Mouse (Mus musculus) midbrain, embryonic 15.5 days (tissue): Measurements from ENCODE around the gene Tenm2. TPM values are rescaled to one million over a fixed set of nuclear protein-coding genes. Genes with fewer than 3 reads are reported as not detected.

Source experiments
- ATAC-seq: fragments of 200-750 bp; cut with Nextera tagmentation; replicated peaks from 2 replicates; pipeline ENCODE4 v1.8.0; 2017; ENCODE audit warnings: moderate TSS enrichment
- H3K27ac ChIP-seq: fragments of 300-500 bp; sonication (generic); 2 replicates; pipeline ENCODE4 v1.5.1; 2015; ENCODE audit warnings: mild to moderate bottlenecking, inconsistent platforms
- H3K27me3 ChIP-seq: fragments of 300-500 bp; sonication (generic); replicated peaks from 2 replicates; pipeline ENCODE4 v1.6.1; 2015; ENCODE audit warnings: inconsistent platforms
- H3K36me3 ChIP-seq: fragments of 300-500 bp; sonication (generic); replicated peaks from 2 replicates; pipeline ENCODE4 v1.6.1; 2015; ENCODE audit warnings: inconsistent platforms
- H3K4me1 ChIP-seq: fragments of 300-500 bp; sonication (generic); 2 replicates; pipeline ENCODE4 v1.6.1; 2015; ENCODE audit warnings: inconsistent platforms
- H3K4me2 ChIP-seq: fragments of 300-500 bp; sonication (generic); 2 replicates; pipeline ENCODE4 v1.6.1; 2015; ENCODE audit warnings: inconsistent platforms, mild to moderate bottlenecking, moderate library complexity
- H3K4me3 ChIP-seq: fragments of 300-500 bp; sonication (generic); 2 replicates; pipeline ENCODE4 v1.5.1; 2015; ENCODE audit warnings: mild to moderate bottlenecking, inconsistent platforms
- H3K9ac ChIP-seq: fragments of 300-500 bp; sonication (generic); 2 replicates; pipeline ENCODE4 v1.6.1; 2015; ENCODE audit warnings: mild to moderate bottlenecking, inconsistent platforms
- H3K9me3 ChIP-seq: fragments of 300-500 bp; sonication (generic); 2 replicates; pipeline ENCODE4 v1.6.1; 2016; ENCODE audit warnings: inconsistent platforms
- WGBS: fragments of 180-500 bp; shearing (Covaris S2); methylation state at CpG from one replicate; pipeline ENCODE4 v1.1.7; 2015; ENCODE audit warnings: mixed read lengths; 5-methylcytosine and 5-hydroxymethylcytosine counted together
- polyA plus RNA-seq: library from polyadenylated mRNA; unstranded; fragments of >200 nt; fragmentation: Nextera tagmentation; extraction: Ambion mirVana; gene quantifications from 2 replicates; pipeline ENCODE4 v1.2.1, GENCODE M21; 2015

The Tenm2 gene
- polyA plus RNA-seq, 1 experiment from 2014 or later, result 92.1 TPM

DNA sequence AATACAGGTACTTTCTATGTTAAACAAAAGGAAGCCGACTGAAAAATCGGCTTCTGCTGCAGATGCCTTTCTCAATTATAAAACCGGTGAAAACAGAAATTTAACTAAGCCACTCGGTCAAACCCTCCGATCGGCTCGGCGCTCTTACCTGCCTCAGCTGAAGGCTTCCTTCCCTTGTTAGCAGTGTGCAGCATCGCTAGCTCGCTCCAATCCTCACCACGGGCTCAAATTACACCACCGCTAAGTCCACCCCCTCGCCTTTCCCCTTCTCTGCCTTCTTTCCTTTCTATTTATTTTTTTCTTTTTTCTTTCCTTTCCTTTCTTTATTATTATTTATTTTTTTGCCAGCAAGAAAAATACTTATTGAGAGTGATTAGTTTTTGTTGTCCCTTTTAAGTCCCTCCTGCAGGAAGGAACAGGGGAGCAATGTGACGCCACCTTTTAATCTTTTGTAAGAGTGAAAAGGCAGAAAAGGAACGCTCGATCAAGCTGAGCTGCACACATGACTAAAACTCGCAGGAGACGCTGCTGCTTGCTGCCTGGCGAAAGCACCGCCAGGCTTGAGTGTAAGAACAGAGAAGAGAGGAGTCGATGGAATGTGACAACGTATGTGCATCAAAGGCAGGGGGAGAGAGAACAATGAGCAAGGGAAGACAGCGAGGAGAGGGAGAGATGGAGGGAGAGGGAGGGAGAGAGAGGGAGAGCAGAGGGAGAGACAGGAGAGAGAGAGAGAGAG, 558.3 kb downstream of the Tenm2 start:
- H3K4me3 ChIP-seq, result peak overlapping the region; percentile 51
- peak; percentile 92 for ATAC-seq
- no peaks in the 10 kb centered on the region for H3K36me3 ChIP-seq
- WGBS, result 0% methylated on average over 23 of the region's 23 CpGs
- H3K4me1 ChIP-seq, result peaks cover 36% of the 10 kb centered on the region
- no peaks in the 10 kb centered on the region for H3K27me3 ChIP-seq
- no peaks in the 10 kb centered on the region for H3K9me3 ChIP-seq
- peak overlapping the region; percentile 97 for H3K27ac ChIP-seq
- H3K4me2 ChIP-seq, result peak overlapping the region; percentile 54
- H3K9ac ChIP-seq, result peak overlapping the region; percentile 67

DNA sequence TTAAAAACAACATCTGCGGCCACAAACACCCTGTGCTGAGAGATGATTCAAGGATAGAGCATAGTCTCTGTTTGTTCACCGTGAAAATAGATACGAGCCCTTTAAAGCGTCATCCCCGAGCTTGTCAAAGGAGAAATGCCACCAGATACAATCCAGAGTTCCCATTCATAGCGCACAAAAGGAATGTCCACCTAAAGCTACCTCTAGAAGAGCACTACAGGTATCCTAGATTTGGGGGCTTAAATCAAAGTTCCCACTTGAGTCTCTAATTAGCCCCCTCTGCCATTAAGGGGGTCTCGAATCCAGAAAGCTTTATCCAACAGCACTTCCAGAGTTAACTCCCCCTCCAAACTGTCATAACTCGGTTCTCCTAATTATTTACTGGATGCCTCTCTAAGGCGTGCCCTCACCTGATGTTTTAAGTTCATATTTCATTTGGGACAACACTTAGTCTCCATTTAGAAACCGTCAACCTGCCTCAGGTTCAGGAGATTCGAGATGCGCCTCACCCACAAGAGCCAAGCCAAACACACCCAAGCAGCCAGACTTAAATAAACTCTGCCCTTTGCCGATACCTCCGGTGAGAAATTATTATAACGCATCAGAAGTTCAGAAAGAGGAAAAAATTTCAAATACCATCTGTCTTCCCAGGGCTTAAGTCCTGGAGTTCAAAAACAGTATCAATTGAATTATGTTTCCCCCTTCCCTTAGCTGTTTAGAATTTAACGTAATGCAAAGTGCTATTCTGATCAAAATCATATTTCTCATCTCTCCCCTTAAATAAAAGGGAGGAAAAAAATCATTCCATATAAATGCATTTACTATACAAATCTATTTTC, 559.1 kb downstream of the Tenm2 start:
- no peak; the same call in 1 of the 2 replicates for ATAC-seq
- Histone ChIP-seq H3K9me3 (no peaks in the 10 kb centered on the region), H3K27ac (peak overlapping the region; percentile 97), H3K27me3 (no peaks in the 10 kb centered on the region), H3K9ac (peak overlapping the region; percentile 67), H3K4me1 (peaks cover 43% of the 10 kb centered on the region), H3K4me2 (peak overlapping the region; percentile 54), H3K36me3 (no peaks in the 10 kb centered on the region), H3K4me3 (peak overlapping the region; percentile 51)
- 13% methylated on average over 16 of the region's 16 CpGs for WGBS

DNA sequence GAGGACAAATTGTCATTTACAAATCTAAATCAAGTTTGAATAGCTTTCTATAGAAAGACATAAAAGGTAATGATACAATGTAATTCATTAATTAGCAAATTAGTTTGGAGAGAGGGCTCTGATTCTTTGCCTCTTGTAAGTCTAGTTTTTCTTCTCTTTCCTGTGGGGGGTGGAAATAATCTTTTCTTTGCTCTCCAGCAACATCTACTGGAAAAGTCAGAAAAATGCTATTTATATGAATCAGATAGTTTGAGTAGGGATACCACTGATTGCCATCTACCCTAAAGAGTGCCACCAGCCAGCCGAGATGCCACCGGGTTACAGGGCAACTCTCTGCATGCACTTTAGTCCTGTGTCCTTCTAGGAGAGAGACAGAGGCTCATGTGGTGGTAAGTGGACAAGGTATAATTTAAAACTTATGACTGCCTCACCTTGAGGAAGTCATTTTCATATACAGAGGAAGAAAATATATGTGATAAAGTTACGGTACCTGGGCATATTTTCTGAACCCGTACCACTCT, 560.8 kb downstream of the Tenm2 start:
- WGBS, result 77% methylated on average over 4 of the region's 4 CpGs
- H3K4me2 ChIP-seq, result peak overlapping the region; percentile 54
- peak overlapping the region; percentile 97 for H3K27ac ChIP-seq
- H3K27me3 ChIP-seq, result no peaks in the 10 kb centered on the region
- no peaks in the 10 kb centered on the region for H3K9me3 ChIP-seq
- H3K36me3 ChIP-seq, result no peaks in the 10 kb centered on the region
- no peak for ATAC-seq
- peak overlapping the region; percentile 51 for H3K4me3 ChIP-seq
- peak overlapping the region; percentile 22; the same call in 1 of the 2 replicates for H3K9ac ChIP-seq
- peaks cover 45% of the 10 kb centered on the region for H3K4me1 ChIP-seq

DNA sequence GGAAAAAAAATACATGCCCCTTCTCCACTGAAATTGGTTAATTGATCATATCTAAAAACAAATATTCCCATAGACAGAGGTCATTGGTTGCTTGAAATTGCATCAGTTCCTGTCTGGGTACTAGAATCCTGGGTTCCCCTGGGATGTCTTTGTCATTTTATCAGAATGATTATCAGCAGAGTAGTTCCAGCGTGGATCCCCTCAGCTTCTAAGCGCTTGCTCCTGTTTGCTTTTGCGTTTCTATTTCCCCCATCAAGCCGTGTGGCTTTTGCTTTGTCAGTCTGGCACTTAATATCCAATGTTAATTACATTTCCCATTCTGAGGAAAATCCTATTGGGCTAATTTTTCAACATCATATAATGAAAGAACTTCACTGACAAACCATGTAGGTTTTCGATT, 561.6 kb downstream of the Tenm2 start:
- Histone ChIP-seq H3K9me3 (no peaks in the 10 kb centered on the region), H3K4me1 (peaks cover 37% of the 10 kb centered on the region), H3K36me3 (no peaks in the 10 kb centered on the region), H3K27ac (no peak overlapping the region; the same call in 1 of the 2 replicates), H3K27me3 (no peaks in the 10 kb centered on the region), H3K4me3 (peak overlapping the region; percentile 13), H3K4me2 (peak overlapping the region; percentile 54), H3K9ac (0 out of 2 replicates have a peak overlapping the region, but pooled peaks have one; percentile 20)
- 34% methylated on average over 5 of the region's 5 CpGs for WGBS
- ATAC-seq, result no peak

DNA sequence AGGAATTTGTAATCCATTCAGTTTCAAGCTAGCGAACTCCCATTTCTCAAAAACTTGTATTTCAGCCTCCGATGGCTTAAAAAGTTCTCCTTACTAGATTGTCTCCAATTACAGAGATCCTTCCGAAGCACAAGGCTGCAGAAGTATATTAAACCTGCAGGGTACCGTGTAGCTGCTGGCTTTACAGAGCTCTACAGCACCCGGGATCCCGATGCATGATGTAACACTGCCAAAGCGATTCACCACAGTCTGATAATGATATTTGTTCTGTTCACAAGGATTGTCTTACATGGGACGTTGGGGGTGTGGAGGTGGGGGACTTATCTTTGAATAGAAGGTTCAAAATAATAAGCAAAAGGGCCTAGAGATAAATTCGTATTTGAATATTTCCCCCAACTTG, 564.6 kb downstream of the Tenm2 start:
- H3K4me1 ChIP-seq, result peaks cover 30% of the 10 kb centered on the region
- no peak overlapping the region for H3K9ac ChIP-seq
- H3K36me3 ChIP-seq, result no peaks in the 10 kb centered on the region
- H3K9me3 ChIP-seq, result no peaks in the 10 kb centered on the region
- 50% methylated on average over 9 of the region's 9 CpGs for WGBS
- no peak overlapping the region for H3K27ac ChIP-seq
- H3K4me2 ChIP-seq, result peak overlapping the region; percentile 4; the same call in 1 of the 2 replicates
- no peak overlapping the region for H3K4me3 ChIP-seq
- ATAC-seq, result peak; percentile 62; the same call in 1 of the 2 replicates
- H3K27me3 ChIP-seq, result no peaks in the 10 kb centered on the region

DNA sequence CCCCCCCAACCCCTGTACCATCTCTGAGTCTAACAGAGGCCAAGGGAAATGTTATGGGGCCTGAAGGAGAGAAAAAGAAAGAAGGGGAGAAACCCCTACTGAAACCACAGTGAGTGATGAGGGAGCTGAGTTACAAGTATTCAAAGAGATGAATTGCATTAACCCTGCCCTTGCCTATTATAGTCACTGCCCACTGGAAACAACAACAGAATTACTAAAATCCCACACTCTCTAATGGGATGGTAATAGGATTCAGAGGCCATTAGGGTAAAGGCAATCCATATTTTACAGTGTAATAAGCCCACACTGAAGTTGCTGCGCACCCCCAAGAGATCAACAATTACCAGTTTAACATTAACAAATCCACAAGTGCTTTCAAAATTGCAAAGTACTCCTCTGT, 571.7 kb downstream of the Tenm2 start:
- Histone ChIP-seq H3K4me2 (no peak overlapping the region), H3K4me1 (peaks cover 22% of the 10 kb centered on the region), H3K27me3 (no peaks in the 10 kb centered on the region), H3K9me3 (no peaks in the 10 kb centered on the region), H3K27ac (no peak overlapping the region), H3K9ac (no peak overlapping the region), H3K4me3 (no peak overlapping the region), H3K36me3 (no peaks in the 10 kb centered on the region)
- no peak for ATAC-seq
- WGBS, result 64% methylated on average over 1 of the region's 1 CpGs

DNA sequence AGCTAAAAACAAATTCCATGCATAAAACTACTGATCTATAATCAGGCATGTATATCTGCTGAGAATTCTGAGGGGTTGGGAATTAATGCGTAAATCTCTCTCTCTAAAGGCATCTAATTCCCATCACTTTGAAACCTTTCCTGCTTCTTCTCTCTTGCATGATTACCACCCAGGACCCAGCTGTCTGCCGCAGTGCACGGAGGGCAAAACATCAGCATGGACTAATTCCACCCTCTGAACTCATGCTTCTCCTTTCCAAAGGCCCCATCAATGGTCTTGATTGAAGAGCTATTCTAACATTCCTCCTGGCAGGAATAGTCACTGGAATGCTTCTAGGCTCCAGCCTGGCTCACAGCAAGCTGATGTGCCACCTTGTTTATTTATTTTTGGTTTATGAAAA, 572.2 kb downstream of the Tenm2 start:
- ATAC-seq, result no peak
- 42% methylated on average over 3 of the region's 3 CpGs for WGBS
- Histone ChIP-seq H3K4me2 (no peak overlapping the region), H3K9me3 (no peaks in the 10 kb centered on the region), H3K4me3 (no peak overlapping the region), H3K27me3 (no peaks in the 10 kb centered on the region), H3K36me3 (no peaks in the 10 kb centered on the region), H3K4me1 (peaks cover 22% of the 10 kb centered on the region), H3K27ac (no peak overlapping the region), H3K9ac (no peak overlapping the region)

DNA sequence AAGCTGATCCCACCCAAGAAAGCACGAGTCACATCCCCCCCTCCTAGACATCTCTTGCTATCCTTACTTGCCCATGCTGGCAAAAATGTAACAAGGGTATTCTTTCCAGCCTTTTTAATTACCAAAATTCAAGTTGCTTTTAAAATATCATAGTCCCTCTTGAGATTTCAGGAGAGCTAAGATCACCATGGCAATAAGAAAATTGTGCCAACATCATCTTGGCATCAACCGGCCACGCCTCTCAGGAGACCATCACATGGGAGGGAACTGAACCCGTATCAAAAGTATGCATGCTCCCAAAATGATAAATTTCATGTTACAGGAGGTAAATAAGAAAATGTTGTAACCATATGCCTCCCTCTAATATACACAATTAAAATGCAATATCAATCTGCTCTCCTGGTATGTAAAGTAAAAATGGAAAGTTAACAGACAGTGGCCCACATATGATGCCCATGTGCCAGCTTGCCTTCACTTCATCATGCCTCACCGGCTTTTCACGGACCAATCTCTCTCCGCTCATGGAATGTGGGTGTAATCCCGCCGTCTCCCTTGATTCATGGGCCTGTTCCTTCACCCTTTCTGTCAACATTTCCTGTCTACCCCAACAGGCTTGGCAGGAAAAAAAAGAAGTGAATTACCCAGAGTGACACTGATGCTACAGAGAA, 582.0 kb downstream of the Tenm2 start:
- no peak overlapping the region for H3K4me2 ChIP-seq
- no peak overlapping the region for H3K4me3 ChIP-seq
- no peaks in the 10 kb centered on the region for H3K27me3 ChIP-seq
- H3K27ac ChIP-seq, result no peak overlapping the region
- H3K9me3 ChIP-seq, result no peaks in the 10 kb centered on the region
- 74% methylated on average over 9 of the region's 9 CpGs for WGBS
- H3K4me1 ChIP-seq, result peaks cover 12% of the 10 kb centered on the region; the same call in 1 of the 2 replicates
- H3K36me3 ChIP-seq, result no peaks in the 10 kb centered on the region
- H3K9ac ChIP-seq, result no peak overlapping the region
- no peak for ATAC-seq

DNA sequence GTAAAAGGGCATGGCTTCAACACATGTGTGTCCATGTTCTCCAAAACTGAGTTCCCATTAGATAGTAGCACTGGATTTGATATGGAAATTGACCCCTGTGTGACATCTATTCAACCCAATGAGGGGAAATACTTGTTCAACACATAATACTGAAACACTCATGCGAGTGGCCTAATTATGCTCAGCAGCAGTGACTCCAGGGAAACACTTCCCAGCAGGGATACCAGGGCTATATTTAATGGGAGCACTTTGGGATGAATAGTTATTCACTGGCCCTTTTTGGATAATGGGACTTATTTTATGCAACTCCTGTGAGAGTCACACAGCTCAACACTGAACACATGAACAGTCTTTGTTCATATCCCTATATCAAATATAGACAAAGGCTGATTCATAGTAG, 588.6 kb downstream of the Tenm2 start:
- Histone ChIP-seq H3K27me3 (no peaks in the 10 kb centered on the region), H3K27ac (no peak overlapping the region), H3K4me2 (no peak overlapping the region), H3K4me1 (0 out of 2 replicates have a peak, but pooled peaks cover 7% of the 10 kb centered on the region), H3K4me3 (no peak overlapping the region), H3K36me3 (no peaks in the 10 kb centered on the region), H3K9ac (no peak overlapping the region), H3K9me3 (no peaks in the 10 kb centered on the region)
- ATAC-seq, result no peak
- 48% methylated on average over 1 of the region's 1 CpGs for WGBS

DNA sequence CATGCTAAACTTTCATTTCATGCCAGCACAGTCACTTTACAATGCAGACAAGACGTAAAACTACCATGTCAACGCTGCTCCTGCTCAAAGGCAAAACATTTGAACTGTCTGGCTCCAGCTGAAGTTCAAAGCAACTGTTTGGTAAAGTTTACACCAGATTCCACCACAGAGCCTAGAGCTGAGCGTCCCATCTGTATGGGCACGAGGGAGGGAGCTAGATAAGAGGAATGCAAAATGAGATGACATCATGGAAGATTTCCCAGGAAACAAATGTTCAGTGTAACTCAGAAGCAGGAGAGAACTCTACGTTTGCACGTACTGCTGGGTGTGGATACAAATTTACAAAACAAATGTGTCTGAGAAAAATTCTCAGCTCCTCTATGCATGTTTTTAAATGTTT, 600.7 kb downstream of the Tenm2 start:
- no peak for ATAC-seq

DNA sequence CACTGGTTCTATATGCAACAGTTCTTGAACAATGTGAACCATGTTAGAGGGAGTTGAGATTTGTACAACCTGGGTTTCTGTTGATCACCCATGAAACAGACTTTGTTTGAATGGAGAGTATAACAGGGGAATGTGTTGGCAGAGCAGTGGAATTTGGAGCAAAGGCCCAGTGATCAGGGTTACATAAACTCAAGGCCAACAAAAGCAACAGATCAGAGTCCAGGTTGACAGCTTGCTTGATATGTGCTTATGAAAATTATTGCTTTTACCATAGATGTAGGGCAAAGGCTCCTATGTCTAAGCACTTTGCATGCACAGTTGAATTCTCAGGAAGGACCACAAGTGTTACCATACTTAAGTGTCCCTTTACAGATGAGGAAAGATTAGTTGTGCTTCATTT, 603.6 kb downstream of the Tenm2 start:
- no peaks in the 10 kb centered on the region for H3K36me3 ChIP-seq
- ATAC-seq, result no peak
- H3K9me3 ChIP-seq, result no peaks in the 10 kb centered on the region
- H3K4me3 ChIP-seq, result no peak overlapping the region
- H3K27me3 ChIP-seq, result no peaks in the 10 kb centered on the region
- no peak overlapping the region for H3K9ac ChIP-seq
- H3K4me1 ChIP-seq, result peaks cover 12% of the 10 kb centered on the region
- no peak overlapping the region for H3K27ac ChIP-seq
- no peak overlapping the region for H3K4me2 ChIP-seq

More for the DNA sequence above, 600.7 kb downstream of the Tenm2 start:
- H3K27me3 ChIP-seq, result no peaks in the 10 kb centered on the region
- no peak overlapping the region for H3K27ac ChIP-seq
- H3K36me3 ChIP-seq, result no peaks in the 10 kb centered on the region
- WGBS, result 26% methylated on average over 6 of the region's 6 CpGs
- no peaks in the 10 kb centered on the region for H3K9me3 ChIP-seq
- H3K9ac ChIP-seq, result no peak overlapping the region
- no peak overlapping the region for H3K4me3 ChIP-seq
- no peak overlapping the region for H3K4me2 ChIP-seq
- H3K4me1 ChIP-seq, result peaks cover 19% of the 10 kb centered on the region

DNA sequence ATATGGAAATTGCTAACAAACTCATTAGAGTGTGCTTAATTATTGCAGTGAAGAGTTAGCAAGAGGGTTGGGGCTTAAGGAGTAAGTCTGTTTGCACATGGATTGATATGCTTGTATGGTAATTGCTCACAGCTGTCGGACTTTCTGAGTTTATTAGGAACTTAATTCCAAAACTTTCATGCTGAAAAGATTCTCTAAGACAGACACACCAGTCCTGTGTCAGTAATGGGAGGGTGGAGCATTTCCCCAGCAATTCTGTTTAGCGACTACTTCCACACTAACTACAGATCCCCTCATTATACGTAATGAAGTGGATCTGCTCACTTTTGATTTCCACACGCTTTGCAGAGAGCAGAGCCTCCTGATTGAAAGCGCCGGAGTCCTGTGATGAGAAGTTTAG, 622.0 kb downstream of the Tenm2 start:
- H3K4me3 ChIP-seq, result no peak overlapping the region
- WGBS, result 67% methylated on average over 6 of the region's 6 CpGs
- no peaks in the 10 kb centered on the region for H3K9me3 ChIP-seq
- peaks cover 12% of the 10 kb centered on the region; the same call in 1 of the 2 replicates for H3K4me1 ChIP-seq
- H3K36me3 ChIP-seq, result no peaks in the 10 kb centered on the region
- no peak overlapping the region for H3K9ac ChIP-seq
- ATAC-seq, result no peak
- H3K27me3 ChIP-seq, result no peaks in the 10 kb centered on the region
- no peak overlapping the region for H3K4me2 ChIP-seq
- no peak overlapping the region for H3K27ac ChIP-seq
